Mouse (Mus musculus) kidney, adult 2 months (tissue): ENCODE measurements at regions not wholly inside any gene's neighbourhood (a gene's known extent, or its start where the extent isn't known, plus 50 kb on each side); places are given as distances from the start of the nearest gene placed in this dataset.

Experiments
- DNase-seq: peaks from one replicate; pipeline ENCODE4 v3.0.0; 2021
- H3K27ac ChIP-seq: fragments of 200-500 bp; 2 replicates; pipeline ENCODE4 v1.5.1; 2012; ENCODE audit warnings: low read depth, low read length, control low read depth, inconsistent platforms; ENCODE audit not compliant: insufficient read depth
- H3K27me3 ChIP-seq: fragments of 200-500 bp; replicated peaks from 2 replicates; pipeline ENCODE4 v1.6.1; 2012; ENCODE audit warnings: mild to moderate bottlenecking, moderate library complexity, low read length, inconsistent platforms; ENCODE audit not compliant: control insufficient read depth, insufficient read depth
- H3K36me3 ChIP-seq: fragments of 200-500 bp; 2 replicates; pipeline ENCODE4 v1.6.1; 2012; ENCODE audit warnings: mild to moderate bottlenecking, moderate library complexity, low read length, inconsistent platforms; ENCODE audit not compliant: control insufficient read depth, insufficient read depth
- H3K4me1 ChIP-seq: fragments of 200-500 bp; 2 replicates; pipeline ENCODE4 v1.6.1; 2011; ENCODE audit warnings: low read length; ENCODE audit not compliant: control insufficient read depth, insufficient read depth
- H3K4me3 ChIP-seq: fragments of 200-500 bp; 2 replicates; pipeline ENCODE4 v1.5.1; 2011; ENCODE audit warnings: mild to moderate bottlenecking, low read depth, low read length, control low read depth; ENCODE audit not compliant: insufficient read depth
- CTCF ChIP-seq: fragments of 200-500 bp; conservative IDR thresholded peaks from 2 replicates; pipeline ENCODE4 v1.5.1; 2011; ENCODE audit warnings: low read depth, mild to moderate bottlenecking, control low read depth, low read length, moderate library complexity, mixed read lengths; ENCODE audit not compliant: insufficient read depth, insufficient read length
- POLR2A ChIP-seq: fragments of 200-500 bp; IDR thresholded peaks from one replicate; pipeline ENCODE4 v1.6.1; 2011; ENCODE audit warnings: low read depth, low read length, control low read depth
- WGBS: fragments of 180-500 bp; shearing (Covaris S2); methylation state at CpG from one replicate; pipeline ENCODE4 v1.1.7; 2018; 5-methylcytosine and 5-hydroxymethylcytosine counted together

DNA sequence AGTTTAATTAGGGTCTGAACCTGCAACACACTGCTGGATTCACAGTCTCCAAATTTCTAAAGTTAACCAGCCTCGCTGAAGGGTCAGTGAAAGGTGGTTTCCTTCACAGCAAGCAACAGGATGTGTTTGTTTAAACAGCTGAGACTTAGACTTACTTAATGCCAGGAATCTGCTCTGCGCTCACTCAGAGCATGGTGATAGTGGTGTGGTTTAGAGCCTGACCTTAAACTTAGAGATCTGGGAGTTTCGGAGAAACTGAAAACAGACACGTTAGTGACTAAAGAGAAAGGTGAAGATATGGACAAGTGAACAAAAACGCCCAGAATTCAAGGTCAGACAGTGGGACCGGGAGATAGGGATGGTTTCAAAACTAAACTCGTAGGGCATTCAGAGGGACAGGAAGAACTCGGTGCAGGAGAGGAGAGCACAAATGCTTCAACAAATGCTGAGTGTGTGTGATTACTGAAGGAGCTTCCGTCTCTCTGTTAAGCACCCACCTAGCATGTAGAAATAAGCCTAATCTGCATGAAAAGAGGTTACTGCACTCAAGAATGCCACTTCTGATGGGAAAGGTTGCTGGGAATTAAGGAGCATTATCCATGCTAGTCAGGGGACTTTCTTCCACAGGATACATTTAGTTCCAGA, 97.2 kb upstream of the Ifngr1 start:
- Histone ChIP-seq H3K4me3 (no peak overlapping the region; the same call in 1 of the 2 replicates), H3K27ac (peak overlapping the region; percentile 93)
- WGBS = 15% methylated on average over 9 of the region's 9 CpGs

DNA sequence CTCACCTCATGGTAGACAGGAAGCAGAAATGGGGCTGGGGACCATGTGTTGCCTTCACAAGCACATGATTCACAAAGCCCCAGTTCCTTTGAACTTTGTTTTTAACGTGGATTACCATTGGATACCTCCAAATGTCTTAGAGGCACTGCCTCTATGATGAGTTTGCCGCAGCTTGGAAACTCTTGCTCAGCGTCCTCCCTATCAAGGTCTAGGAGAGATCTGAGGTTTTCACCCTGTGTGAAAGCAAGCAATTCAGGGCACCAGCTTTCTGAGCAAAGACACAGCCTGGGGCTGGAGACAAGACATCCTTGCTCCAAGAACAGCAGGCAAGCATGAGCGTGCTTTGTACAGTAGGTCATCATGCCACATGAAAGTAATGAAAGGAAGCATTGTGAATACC, 93.6 kb upstream of the Ifngr1 start:
- Histone ChIP-seq H3K27me3 (no peaks in the 10 kb centered on the region), H3K4me3 (no peak overlapping the region), H3K36me3 (no peaks in the 10 kb centered on the region), H3K4me1 (no peaks in the 10 kb centered on the region), H3K27ac (no peak overlapping the region)
- 86% methylated on average over 4 of the region's 4 CpGs for WGBS
- no peak for TF ChIP-seq CTCF
- TF ChIP-seq POLR2A = no peak
- no peak for DNase-seq

More for the DNA sequence above, 97.2 kb upstream of the Ifngr1 start:
- no peaks in the 10 kb centered on the region for H3K36me3 ChIP-seq
- DNase-seq = peak; percentile 17
- no peaks in the 10 kb centered on the region for H3K4me1 ChIP-seq
- TF ChIP-seq POLR2A (no peak), CTCF (no peak)
- no peaks in the 10 kb centered on the region for H3K27me3 ChIP-seq

DNA sequence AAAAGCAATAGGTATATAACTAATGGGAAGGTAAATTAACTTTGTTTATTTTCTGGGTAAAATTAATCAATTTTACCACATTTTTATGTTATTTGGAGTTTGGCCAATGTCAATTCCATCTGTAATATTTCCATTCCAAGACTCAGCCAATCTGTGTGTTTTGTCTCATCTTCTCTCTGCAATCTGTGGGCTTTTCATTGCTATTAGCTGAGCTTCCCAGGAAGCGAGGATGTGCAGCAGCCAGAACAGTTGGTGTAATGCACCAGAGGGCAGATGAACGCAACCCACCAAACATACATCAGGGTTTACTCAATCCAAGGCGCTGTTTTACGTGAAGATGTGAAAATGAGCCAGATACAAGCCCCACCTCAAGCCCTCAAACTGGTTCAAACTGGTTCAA, 88.9 kb upstream of the Ifngr1 start:
- TF ChIP-seq POLR2A (no peak), CTCF (no peak)
- 93% methylated on average over 4 of the region's 4 CpGs for WGBS
- H3K27ac ChIP-seq = no peak overlapping the region
- no peaks in the 10 kb centered on the region for H3K4me1 ChIP-seq
- DNase-seq = no peak
- H3K36me3 ChIP-seq = no peaks in the 10 kb centered on the region
- no peak overlapping the region for H3K4me3 ChIP-seq
- no peaks in the 10 kb centered on the region for H3K27me3 ChIP-seq

DNA sequence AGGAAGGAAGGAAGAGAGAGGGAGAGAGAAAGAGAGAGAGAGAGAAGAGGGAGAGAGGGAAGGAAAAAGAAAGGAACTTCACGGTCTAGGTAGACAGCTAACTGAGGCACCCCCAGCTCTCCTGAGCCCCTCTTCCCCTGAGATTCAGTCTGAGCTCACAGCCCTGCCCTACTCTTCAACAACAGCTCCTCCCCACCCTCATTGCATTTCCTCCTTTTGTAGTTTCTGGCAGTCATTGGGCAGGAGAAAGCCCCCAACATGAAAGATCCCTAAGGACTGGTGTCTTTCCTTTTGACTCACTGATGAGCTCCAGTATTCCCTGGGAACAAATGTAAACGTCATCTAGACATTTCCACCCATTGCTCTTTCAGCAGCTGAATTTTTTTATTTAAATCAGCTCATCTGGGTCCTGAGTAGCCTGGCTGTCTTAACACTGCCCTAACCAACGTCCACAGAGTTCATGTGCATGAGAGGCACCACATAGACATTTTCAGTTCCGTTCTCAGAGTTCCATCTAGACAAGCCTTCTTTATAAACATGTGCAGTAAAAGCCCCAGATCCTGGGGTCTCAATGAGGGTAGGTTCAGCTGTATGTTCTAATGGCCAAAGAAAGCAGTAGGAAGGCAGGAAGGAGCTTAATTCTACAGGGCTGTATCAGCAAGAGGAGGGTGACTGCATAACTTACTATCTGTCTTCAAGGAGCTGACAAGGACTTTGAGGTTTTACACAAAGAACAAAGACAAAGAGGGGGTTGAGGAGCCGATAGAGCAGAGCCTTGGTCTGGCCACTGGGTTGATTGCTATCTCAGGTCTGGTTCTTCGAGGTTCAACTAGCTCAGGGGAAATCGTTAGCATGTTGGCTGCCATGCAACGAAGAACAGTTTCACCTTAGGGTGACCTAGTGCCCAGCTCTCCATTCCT, 87.6 kb upstream of the Ifngr1 start:
- H3K36me3 ChIP-seq = no peaks in the 10 kb centered on the region
- DNase-seq = no peak
- H3K27me3 ChIP-seq = no peaks in the 10 kb centered on the region
- 56% methylated on average over 8 of the region's 8 CpGs for WGBS
- H3K4me1 ChIP-seq = no peaks in the 10 kb centered on the region
- TF ChIP-seq CTCF (no peak), POLR2A (no peak)
- H3K27ac ChIP-seq = no peak overlapping the region
- no peak overlapping the region for H3K4me3 ChIP-seq

DNA sequence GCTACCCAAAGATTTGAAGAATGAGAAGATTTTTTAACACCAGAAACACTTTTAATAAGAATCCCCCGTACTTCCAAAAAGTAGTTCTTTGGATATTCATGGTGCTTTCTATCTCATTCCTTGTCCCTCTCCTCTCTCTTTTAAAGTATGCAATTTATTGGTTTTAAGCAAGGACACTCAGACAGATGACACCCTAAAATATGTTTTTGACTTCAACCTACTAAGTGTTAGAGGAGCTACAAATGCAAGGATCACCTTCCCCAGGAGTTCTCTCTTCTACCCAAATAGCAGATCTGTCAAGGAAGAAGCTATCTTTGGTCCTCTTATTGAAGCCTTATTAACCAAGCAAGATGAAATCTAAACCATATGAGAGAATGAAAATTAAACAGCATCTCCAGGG, 86.6 kb upstream of the Ifngr1 start:
- no peaks in the 10 kb centered on the region for H3K36me3 ChIP-seq
- H3K4me3 ChIP-seq = no peak overlapping the region
- no peaks in the 10 kb centered on the region for H3K4me1 ChIP-seq
- 93% methylated on average over 1 of the region's 1 CpGs for WGBS
- no peak for TF ChIP-seq CTCF
- no peak for TF ChIP-seq POLR2A
- no peaks in the 10 kb centered on the region for H3K27me3 ChIP-seq
- no peak for DNase-seq
- H3K27ac ChIP-seq = no peak overlapping the region

DNA sequence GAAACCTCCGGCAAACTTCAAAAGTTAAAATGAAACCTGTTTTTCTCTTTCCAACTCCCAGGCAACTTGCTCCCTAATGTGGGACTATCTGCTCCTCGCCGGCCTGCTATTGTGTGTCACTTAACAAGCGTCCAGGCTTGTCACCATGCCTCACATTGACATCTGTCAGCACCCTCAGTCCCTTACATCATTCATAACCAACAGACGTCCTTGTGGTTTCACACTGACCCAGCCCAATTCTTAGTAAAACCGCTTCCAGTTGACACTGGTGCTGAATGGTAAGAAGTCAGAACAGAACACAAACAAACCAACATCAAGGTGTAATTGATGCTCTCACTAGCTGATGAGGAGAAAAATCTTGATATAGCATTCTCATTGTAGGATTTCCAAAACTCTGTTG, 85.8 kb upstream of the Ifngr1 start:
- H3K4me1 ChIP-seq = no peaks in the 10 kb centered on the region
- no peak overlapping the region for H3K4me3 ChIP-seq
- WGBS = 92% methylated on average over 6 of the region's 6 CpGs
- TF ChIP-seq CTCF = no peak
- no peak for TF ChIP-seq POLR2A
- H3K27ac ChIP-seq = no peak overlapping the region
- no peaks in the 10 kb centered on the region for H3K27me3 ChIP-seq
- no peak for DNase-seq
- no peaks in the 10 kb centered on the region for H3K36me3 ChIP-seq

DNA sequence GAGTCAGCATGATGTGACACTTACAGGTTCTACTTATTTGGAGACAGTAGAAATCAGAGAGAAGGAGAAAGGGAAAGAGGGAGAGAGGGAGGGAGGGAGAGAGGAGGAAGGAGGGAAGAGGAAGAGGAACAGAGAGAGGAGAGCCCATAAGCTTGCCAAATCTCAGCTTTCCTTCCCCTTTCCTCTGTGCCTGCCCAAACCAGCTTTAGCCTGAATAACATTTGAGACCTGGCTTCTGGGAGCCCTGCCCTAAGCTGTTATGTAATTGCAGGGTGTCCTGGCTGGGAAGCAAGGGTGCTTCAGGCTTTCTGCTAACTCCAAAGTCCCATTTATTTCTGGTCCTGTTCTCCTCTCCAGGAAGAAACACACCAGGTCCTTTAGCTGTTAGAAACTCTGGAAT, 85.3 kb upstream of the Ifngr1 start:
- TF ChIP-seq CTCF = no peak
- TF ChIP-seq POLR2A = no peak
- peak; percentile 16 for DNase-seq
- no peak overlapping the region for H3K4me3 ChIP-seq
- no peak overlapping the region for H3K27ac ChIP-seq
- H3K36me3 ChIP-seq = no peaks in the 10 kb centered on the region
- H3K4me1 ChIP-seq = no peaks in the 10 kb centered on the region
- no peaks in the 10 kb centered on the region for H3K27me3 ChIP-seq
